Mouse (Mus musculus): ENCODE measurements around the gene Spata5.

The Spata5 gene

GRCm38 (mm10) chr3:37420641-37421040, 945 bp downstream of the Spata5 start:
- DNase-seq (ENCODE audit: low spot score in 2 of 2), result no peak

GRCm38 (mm10) chr3:37421179-37421578, 1.5 kb downstream of the Spata5 start:
- no peak for DNase-seq (ENCODE audit: low spot score in 2 of 2)

- DNase-seq (ENCODE audit: low spot score in 2 of 2), result no peak
Measured at GRCm38 (mm10) chr3:37426069-37426468, 6.4 kb downstream of the Spata5 start.

- no peak for DNase-seq (ENCODE audit: low spot score in 2 of 2)
Measured at GRCm38 (mm10) chr3:37430359-37430758, 10.7 kb downstream of the Spata5 start.

- peak; percentile 18 to 19 for DNase-seq (ENCODE audit: low spot score in 2 of 2)
Measured at GRCm38 (mm10) chr3:37439770-37440169, 20.1 kb downstream of the Spata5 start.

GRCm38 (mm10) chr3:37443409-37443808, 23.7 kb downstream of the Spata5 start:
- DNase-seq (ENCODE audit: low spot score in 2 of 2), result no peak

GRCm38 (mm10) chr3:37455992-37456391, 36.3 kb downstream of the Spata5 start:
- no peak for DNase-seq (ENCODE audit: low spot score in 2 of 2)

- DNase-seq (ENCODE audit: low spot score in 2 of 2), result no peak
Measured at GRCm38 (mm10) chr3:37468170-37468569, 48.5 kb downstream of the Spata5 start.

- no peak for DNase-seq (ENCODE audit: low spot score in 2 of 2)
Measured at GRCm38 (mm10) chr3:37469353-37469752, 49.7 kb downstream of the Spata5 start.

- DNase-seq (ENCODE audit: low spot score in 2 of 2), result no peak
Measured at GRCm38 (mm10) chr3:37470867-37471266, 51.2 kb downstream of the Spata5 start.

GRCm38 (mm10) chr3:37472461-37472860, 52.8 kb downstream of the Spata5 start:
- no peak for DNase-seq (ENCODE audit: low spot score in 2 of 2)

GRCm38 (mm10) chr3:37476485-37476884, 56.8 kb downstream of the Spata5 start:
- no peak for DNase-seq (ENCODE audit: low spot score in 2 of 2)

- no peak for DNase-seq (ENCODE audit: low spot score in 2 of 2)
Measured at GRCm38 (mm10) chr3:37477438-37478188, 57.9 kb downstream of the Spata5 start.

GRCm38 (mm10) chr3:37479771-37480170, 60.1 kb downstream of the Spata5 start:
- no peak for DNase-seq (ENCODE audit: low spot score in 2 of 2)

- DNase-seq (ENCODE audit: low spot score in 2 of 2), result no peak
Measured at GRCm38 (mm10) chr3:37481295-37481694, 61.6 kb downstream of the Spata5 start.

- DNase-seq (ENCODE audit: low spot score in 2 of 2), result no peak
Measured at GRCm38 (mm10) chr3:37482720-37483119, 63.0 kb downstream of the Spata5 start.

GRCm38 (mm10) chr3:37483709-37484265, 64.1 kb downstream of the Spata5 start:
- DNase-seq (ENCODE audit: low spot score in 2 of 2), result no peak

- no peak for DNase-seq (ENCODE audit: low spot score in 2 of 2)
Measured at GRCm38 (mm10) chr3:37487639-37488038, 67.9 kb downstream of the Spata5 start.

- DNase-seq (ENCODE audit: low spot score in 2 of 2), result no peak
Measured at GRCm38 (mm10) chr3:37488173-37488572, 68.5 kb downstream of the Spata5 start.

- no peak for DNase-seq (ENCODE audit: low spot score in 2 of 2)
Measured at GRCm38 (mm10) chr3:37490025-37490424, 70.3 kb downstream of the Spata5 start.

GRCm38 (mm10) chr3:37500939-37501338, 81.2 kb downstream of the Spata5 start:
- no peak for DNase-seq (ENCODE audit: low spot score in 2 of 2)

GRCm38 (mm10) chr3:37502552-37502951, 82.9 kb downstream of the Spata5 start:
- DNase-seq (ENCODE audit: low spot score in 2 of 2), result no peak

GRCm38 (mm10) chr3:37503846-37504245, 84.2 kb downstream of the Spata5 start:
- DNase-seq (ENCODE audit: low spot score in 2 of 2), result no peak

Measured in urinary bladder, postnatal 36 days (tissue).